Mouse (Mus musculus): ENCODE data around the gene Fam216b.

The Fam216b gene

GRCm38 (mm10) chr14:78041886-78042526 lies 46.8 kb downstream of the Fam216b start:
- DNase-seq = no peak

- no peak for DNase-seq
Measured at GRCm38 (mm10) chr14:78040643-78041042, 48.2 kb downstream of the Fam216b start.

GRCm38 (mm10) chr14:78038876-78039275 lies 49.9 kb downstream of the Fam216b start:
- peak; percentile 14 to 27 for DNase-seq
